Mouse (Mus musculus) telencephalon, adult 2 months (tissue): ENCODE results near the gene Trmt10a.

Experiments used
- DNase-seq: peaks from one replicate; pipeline ENCODE4 v3.0.0-alpha.2; 2011; ENCODE audit warnings: low read depth, low spot score

The Trmt10a gene

DNA sequence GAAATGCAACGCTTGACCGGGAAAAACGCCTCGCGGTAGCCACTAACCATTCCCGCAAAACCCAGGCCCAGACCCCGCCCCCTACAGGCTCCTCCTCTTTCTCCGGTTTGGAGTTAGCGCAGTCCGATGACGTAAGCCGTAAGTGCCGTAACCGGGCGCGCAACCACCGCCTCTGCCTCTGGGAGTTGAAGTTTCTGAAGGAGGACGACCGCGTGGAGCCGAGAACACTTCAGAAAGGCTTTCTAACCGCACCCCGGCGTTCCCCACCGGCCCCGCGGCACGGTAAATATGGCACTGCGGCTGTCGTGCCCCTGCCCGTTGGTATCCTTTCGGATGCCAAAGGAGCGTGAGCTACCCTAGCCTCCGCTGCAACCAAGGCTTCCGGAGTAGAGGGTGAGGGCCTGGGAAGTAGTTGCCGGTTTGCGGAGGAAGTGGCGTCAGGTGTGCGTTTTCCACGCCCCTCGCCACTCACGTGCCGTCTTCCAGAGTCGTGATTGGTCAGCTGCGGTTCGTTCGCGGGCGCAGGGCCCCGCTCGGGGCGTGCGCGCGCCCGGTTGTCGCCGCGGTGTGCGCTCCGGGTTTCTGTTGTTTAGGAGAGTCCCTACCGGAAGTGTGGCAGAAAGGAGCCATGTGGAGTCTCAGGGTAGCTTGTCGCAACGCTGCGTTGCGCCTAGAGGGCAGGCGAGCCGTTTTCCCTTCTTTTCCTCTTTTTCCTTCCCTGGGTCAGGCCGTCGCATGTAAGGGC, at the start of gene Trmt10a:
TSS of gene Trmt10a (plus strand) at position 134 of the 745 bp plus-strand sequence.
- DNase-seq = peak; percentile 98

DNA sequence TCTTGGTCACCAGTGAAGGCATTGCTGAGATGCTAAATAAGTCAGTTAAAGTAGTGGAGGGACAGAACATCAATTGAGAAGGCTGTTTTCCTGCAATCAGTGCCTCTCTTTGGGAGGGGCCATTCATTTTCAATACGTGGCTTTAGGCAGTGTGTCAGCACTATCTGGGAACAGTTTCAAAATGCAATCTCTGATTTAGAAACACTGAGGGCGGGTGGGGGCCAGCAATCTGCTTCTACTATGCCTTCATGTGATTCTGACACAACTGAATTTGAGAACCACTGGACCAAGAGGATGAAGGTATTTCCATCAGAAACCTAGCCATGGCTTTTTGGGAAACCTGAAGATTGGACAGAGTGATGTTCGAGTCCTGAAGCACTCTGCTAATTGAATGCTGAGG, 47.9 kb upstream of the Trmt10a start:
- peak; percentile 57 for DNase-seq

DNA sequence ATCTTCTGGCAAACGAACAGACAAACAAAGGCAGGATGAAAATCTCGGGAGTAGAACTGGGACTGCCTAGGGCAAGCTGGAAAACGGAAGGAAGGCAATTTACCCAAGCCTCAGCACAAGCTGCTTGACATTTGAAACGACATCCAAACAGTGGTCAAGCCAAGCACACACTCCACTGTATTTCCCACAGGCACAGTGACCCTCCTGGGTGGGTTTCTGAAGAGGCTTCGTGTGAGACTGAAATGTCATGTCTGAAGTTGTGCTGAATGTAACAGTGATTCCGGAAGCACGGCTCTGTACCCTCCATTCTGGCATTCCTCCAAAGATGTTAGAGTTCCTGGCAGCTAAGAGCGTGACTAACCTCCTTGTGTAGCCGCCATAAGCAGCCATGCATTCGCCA, 47.5 kb upstream of the Trmt10a start:
- no peak for DNase-seq

DNA sequence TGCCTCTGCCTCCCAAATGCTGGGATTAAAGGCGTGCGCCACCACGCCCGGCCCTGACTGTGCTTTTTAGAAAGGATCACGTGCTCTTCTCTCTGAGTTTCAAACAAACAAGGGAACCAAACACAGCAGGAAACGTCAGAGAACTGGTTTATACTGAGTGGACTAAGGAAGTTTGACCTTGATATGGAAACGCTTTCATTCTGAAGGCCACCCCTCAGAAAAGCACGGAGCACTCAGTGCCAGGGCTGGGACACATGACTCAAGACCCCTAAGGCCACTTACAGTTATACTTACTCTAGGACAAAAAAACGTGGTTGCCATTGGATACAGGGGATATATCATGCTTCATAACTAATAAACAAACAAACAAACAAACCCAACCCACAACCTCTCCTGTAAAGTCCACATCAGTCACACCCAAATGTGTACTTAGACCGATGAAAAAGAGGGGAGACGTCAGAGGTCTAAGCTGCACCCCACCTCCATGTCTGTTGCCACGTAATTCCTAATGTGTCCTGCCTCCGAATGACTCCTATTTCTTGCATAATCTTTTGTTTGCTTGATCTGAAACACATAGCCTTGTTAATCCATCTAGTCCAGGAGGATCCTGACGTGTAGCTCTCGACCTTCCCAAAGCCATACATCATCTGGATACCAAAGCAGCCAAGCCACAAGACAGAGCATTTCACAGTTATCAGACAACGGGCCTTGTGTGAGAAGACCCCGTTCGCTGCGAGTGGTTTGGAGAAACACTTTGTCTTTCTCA, 46.8 kb upstream of the Trmt10a start:
- DNase-seq = no peak

DNA sequence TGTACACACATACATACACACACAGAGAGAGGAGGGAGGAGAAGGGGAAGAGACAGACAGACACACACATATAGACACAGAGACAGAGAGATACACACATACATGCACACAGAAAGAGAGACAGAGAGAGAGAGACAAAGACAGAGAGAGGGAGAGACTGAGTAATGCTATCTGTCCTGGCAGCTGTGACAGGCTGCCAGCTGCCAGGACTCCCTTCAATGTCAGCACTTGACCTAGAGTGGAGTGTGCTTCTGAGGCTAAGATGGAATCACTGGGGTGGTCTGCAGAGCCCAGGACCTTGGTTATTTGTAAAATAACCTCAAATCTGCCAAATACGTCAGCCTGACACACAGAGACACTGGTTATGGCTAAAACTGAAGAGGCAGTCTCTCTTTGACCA, 45.5 kb upstream of the Trmt10a start:
- no peak for DNase-seq

DNA sequence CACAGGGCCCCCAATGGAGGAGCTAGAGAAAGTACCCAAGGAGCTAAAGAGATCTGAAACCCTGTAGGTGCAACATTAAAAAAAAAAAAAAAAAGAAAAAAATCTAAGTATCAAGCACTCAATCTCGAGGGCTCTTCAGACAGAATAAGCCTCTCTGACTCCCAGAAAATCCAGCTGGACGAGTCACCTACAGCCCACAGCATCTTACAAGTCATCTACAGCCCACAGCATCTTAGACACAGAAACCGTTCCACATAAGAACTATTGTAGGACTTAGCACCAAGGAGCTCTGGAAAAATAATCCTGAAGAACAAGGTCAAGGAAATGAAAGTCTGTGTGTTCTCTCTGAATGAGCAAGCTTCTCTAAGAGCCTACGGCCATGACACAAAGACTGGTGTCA, 41.3 kb upstream of the Trmt10a start:
- no peak for DNase-seq

DNA sequence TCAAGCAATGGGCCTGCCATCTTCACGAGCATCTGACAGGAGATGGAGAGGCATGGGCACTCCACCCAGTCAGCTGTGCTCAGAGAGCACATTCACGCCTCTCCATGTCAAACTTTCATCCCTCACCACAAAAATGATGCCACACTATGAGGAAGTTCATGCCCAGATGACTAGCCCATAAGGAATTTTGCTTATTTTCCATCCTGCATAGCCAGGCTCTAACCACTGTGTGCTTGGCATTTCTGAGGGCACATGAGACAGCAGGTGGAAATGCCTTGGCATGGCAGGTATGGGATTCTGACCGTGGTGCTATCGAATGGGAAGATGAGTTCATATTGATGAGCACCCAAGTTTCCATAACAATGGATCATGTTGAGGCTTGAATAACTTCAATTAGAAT, 39.6 kb upstream of the Trmt10a start:
- DNase-seq = no peak

DNA sequence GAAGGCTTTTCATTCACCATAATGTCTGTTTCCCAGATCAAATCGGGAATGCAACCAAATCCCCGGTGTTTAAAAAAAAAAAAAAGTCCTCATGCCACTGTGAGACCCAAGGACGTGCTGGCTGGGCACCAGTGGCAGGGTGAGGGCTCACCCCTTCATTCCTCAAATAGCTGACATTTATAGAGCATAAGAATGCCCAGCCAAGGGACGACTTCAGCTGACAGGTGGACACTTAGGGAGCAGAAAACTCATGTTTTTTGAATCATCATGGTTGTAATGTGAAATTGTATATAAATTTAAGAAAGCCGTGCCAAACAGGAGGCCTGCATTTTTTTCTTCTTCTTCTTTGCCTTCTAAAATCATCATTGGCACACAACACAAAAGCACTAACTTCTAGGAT, 38.2 kb upstream of the Trmt10a start:
- no peak for DNase-seq

DNA sequence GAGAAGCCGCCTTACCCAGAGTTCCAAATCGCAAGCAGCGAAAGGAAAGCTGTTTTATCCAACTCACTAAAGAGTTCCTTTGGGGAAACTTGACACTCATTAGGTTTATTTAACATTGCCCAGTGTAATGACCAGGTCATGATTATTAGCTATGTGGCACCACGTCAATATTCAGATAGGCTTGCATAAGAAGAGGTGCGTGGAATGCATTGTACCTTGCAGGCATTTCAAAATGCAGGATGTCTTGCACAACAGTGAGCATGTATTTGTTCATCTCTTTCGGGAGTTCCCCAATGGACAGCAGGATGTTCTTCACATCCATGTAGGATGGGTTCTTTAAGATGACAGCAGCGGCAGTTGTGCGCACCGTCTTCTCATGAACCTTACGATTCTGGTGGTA, 36.4 kb upstream of the Trmt10a start:
- no peak for DNase-seq

DNA sequence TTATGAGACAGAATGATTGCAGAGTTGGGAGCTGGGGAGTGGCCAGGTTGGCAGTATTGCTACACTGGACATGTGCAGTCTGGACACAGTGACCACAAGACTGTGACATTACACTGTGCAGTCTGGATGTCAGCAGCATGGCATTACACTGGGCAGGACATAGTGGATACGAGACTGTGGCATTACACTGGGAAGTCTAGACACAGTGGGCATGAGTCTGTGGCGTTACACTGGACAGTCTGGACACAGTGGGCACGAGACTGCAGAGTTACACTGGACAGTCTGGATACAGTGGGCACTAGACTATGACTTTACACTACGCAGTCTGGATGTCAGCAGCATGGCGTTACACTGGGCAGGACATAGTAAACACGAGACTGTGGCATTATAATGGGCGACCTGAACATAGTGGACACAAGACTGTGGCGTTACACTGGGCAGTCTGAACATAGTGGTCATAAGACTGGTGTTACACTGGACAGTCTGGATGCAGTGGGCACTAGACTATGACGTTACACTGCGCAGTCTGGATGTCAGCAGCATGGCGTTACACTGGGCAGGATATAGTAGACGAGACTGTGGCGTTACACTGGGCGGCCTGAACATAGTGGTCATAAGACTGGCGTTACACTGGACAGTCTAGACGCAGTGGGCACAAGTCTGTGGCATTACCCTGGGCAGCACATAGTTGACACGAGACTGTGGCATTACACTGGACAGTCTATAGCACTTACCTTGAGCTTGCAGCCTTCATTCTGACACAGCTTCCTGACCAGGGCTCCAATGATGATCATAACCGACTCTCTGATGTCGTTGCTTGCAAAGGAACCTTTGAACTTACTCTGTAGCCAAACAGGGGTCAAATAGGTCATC, 32.1 kb upstream of the Trmt10a start:
- DNase-seq = no peak

DNA sequence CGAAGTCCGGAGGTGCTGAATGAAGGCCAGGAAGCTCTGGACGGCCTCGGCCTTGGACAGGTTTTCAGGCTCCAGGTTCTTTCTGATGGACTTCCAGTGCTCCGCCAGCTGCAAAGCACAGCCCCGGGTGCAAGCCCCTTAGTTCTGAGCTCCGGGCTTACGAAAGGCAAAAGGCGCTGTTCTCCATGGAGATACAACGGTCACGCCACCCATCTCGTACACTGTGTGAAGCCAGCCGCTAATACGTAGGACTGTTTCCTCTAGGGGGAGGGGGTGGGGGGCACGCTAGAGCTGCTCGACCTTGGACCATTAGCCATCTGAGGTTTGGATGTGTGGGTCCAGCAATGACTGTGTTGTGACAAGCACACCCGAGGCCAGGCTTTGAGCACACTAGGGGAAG, 29.1 kb upstream of the Trmt10a start:
- DNase-seq = no peak

DNA sequence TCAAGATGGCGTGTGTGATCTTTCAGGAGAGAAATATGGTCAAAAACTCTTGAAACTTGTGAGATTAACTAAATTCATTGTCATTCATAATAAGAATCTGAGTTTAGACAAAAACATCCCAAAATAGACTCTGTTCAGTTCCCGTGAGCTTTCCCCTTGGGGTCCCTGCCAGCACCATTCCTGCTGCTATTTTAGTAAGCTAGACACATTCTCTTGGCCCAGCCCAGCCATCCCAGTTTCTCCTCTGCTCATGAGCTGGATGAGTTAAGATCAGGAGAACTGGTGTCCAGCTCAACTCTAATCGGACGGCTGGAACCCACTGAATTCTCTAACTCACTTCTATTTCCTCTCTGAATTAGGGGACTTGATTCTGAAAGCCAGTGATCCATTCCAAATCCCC, 26.4 kb upstream of the Trmt10a start:
- no peak for DNase-seq

DNA sequence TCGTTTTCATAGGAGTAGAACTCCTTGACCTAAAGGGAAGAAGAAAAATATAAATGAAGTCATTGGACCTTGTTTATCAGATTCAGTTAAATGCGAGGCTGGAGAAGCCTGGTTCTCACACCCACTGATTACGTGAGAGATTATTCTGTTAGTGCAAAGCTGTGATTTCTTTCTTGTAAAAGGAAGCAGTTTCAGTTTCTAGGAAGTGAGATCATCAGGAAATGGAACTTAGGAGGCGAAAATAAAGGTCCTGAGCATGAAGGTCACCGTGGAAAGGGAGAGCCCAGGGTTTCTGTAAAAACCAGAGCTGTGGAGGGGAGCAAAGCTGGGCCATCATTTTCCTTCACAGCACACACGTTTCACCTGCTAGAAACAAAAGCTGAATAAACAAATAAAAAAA, 24.9 kb upstream of the Trmt10a start:
- no peak for DNase-seq

DNA sequence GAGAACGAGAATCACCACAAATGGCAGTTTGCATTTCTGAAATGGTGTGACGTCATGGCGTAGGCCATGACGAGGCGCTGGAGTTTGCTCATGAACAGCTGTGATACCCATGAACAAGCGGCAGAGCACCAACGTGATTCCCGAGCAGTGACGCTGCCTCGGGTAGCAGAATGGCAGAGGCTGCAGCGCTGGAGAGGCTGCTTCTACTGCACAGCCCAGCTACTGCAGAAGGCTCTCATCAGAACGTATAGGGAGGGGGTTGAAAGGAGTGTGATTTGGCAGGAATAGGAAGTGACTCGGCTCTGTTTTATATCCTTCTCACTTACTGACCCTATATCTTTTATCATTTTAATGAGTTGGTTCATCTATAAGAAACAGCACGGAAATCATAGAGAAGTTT, 24.4 kb upstream of the Trmt10a start:
- no peak for DNase-seq

DNA sequence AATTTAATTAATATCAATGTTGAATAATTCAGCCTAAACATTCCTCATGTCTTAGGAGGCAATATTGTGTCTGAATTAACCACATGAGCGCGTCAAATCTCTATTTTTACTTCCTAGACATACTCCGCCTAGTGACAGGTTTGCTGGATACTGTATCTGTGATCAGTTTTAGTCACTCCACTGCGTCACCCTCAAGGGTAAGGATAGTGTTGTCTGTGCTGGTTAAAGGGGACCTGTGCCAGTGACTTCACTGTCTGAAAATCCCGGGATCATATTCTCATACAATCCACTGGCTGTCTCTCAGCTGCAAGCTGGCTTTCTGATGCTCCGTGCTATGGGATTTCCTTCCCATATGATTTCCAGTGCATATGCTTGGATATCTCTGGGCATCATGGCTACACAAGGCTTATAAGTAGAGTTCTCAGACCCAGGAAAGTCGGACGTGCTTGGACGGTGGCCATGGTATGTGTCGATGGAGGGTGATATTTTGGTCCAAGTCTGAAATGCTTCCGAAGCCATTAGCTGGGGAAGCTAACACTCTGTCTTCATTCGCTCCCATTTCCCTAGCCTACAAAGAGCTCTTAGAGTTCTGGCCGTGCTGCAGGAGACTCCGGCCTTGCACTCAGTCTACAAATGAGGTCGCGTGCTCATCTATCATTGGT, 23.7 kb upstream of the Trmt10a start:
- DNase-seq = no peak

DNA sequence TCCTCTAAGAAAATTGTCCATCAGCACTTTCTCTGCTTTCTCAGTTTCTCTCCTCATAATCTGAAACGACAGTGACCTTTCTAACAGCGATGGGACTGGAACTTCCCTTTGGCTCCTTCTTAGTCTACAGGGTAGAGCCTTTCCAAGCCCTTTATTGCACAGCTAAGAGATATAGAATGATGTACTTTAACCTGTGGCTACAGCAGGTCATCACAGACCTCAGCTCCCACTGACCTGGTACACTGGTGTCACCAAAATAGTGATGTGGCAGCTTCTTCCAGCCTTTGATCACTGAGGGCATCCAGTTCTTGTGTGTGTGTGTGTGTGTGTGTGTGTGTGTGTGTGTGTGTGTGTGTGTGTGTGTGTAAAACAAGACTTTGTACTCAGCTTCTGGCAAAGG, 21.8 kb upstream of the Trmt10a start:
- DNase-seq = no peak

DNA sequence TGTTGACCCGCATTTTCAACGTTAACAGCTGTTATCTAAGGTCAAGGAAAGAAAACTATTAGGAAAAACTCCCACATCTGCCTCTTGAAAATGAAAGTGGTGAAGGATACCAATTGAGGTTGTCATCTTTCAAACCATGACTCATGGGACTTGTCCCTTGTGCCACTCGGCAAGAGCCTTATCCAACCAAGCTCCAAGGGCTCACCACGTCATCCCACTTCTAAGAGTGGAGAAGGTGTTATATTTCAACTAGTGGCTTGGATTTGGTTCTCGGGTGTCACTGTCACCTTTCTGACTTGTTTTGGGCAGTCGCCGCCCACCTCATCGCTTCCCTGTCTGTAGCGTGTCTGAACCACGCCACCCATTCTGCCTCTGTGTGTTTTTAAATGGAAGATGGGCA, 19.4 kb upstream of the Trmt10a start:
- no peak for DNase-seq

DNA sequence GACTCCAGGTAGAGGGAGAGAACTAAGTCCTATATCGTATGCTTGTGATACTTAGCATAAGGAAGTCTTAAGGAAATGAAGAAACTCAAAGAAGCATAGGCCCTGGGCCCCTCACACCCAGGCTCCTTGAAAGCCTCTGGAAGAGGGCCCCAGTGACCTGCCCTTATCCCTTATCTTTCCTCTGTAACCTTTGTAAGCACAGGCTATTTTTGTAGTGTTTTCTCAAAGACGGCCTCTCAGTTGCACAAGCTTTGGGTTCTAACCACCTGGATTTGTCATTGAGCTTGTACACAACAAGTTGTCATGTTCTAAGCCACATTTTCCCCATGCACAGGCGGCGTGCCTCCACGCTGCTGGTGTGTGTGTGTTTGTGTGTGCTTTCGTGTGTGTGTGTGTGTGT, 14.1 kb upstream of the Trmt10a start:
- no peak for DNase-seq

DNA sequence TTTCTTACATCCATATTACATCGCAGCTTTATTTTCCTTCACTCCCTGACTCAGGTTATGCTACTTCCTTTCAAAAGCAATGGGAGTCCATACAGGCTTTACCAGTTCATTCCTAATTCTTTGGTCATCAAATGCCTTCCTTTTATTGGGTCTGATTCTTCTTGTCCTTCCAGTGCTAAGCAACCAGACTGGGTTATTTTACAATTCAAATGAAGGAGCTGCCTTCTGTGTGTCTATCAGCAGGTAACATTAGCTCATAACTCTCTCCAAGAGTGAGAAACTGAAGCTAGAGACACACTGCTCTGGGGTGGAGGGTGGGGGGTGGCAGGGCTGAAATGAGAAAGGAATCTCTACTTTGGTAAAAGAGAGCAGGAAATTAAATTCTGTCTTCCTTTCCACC, 12.6 kb upstream of the Trmt10a start:
- DNase-seq = no peak

DNA sequence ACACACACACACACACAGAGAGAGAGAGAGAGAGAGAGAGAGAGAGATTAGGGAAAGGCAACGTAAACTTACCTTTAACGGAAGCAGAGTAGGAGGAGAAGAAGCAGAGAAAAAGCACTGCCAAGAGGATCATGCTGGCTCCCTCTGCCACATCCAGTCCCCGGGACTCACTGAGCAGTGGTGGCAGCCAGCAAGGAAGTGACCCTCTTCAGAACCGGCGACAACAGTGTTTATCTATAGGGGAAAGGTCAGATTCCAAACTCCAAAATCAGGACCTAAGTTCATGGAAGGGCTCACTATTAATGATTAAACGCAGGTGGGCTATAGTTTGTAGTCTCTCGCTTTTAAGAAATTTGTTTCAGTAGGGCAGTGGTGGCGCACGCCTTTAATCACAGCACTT, 12.1 kb upstream of the Trmt10a start:
- no peak for DNase-seq

DNA sequence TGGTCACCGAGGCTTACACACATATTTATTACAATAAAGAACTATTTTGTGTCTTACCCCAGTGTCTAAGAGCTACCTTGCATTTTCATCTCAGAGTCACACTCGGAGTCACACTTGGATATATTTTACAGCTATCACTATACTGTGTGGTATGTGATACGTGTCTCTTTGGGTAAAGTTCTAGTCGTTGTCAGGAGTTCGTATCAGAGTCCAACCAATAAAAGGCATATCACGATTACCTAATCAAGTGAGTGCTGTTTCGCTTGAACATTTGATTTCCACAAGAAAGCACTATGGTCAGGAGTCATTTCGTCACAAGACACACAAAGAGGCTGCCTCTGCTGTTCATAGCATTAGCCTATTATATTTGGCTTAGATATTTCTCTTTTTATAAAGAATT, 9.8 kb upstream of the Trmt10a start:
- no peak for DNase-seq

DNA sequence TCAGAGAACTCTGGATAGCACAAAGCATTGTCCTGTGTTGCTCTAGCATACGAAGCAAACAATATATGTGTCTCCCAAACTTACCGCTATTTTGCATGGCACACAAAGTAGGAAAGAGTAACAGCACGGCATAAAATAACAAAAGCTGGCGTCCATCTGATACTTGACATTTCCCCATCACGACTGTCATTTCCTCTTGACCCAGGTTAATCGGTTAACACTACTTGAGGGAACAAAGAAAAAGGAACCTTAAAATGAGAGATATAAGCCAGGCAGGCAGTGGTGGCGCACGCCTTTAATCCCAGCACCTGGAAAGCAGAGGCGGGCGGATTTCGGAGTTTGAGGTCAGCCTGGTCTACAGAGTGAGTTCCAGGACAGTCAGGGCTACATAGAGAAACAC, 9.3 kb upstream of the Trmt10a start:
- no peak for DNase-seq
